Comparison of ENCODE assay signal across 8 mouse cellular contexts in the genomic region with DNA sequence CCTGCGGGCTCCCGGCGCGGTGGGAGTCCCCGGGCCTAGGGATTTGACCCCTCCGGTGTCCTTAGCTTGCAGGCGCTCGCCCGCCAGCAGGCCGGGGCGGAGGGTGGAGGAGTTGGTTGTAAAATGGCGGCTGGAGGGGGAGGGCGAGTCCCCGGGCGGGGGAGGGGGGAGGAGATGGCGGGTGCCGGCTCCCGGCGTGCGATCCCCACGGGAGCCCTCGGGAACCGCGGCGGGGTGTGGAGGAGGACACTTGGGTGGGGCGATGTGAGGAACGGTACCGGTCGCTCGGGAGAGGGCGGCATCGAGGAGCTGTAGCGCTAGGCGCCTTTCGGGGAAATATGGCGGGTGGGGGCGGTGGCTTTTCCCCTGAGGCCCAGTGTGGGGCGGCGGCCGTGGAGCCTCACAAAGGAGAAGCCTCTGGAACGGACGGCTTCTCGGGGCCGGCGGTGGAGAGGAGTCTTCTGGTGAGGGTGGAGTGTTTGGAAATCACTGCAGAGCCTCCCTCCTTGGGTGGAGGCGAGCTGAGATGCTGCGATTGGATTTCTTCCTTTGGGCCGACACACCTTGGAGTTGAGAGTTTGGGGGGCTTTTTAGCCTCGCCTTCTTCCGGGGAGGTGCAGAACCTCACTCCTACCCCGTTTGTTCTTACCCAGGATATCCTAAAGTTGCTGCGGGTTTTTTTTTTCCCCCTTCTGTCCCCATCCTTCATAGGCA. TPM values are rescaled to one million over a fixed set of nuclear protein-coding genes. Genes with fewer than 3 reads are reported as not detected.
DNase-seq lines count a peak whose midpoint lies in the region; ATAC-seq and TF ChIP-seq lines count a peak whose summit lies in the region.

No protein-coding gene starts in this region.

- peak; percentile 21 for ATAC-seq in activated CD4-positive, CD25-positive, alpha-beta regulatory T cell, adult 4 months
- peak; percentile 39 for ATAC-seq in embryonic facial prominence, embryonic 14.5 days (ENCODE audit: low read depth)
- ATAC-seq in liver, postnatal 0 days: peak; percentile 69
- peak; percentile 65 for ATAC-seq in neural tube, embryonic 13.5 days (ENCODE audit: low read depth)

- peak overlapping the region; percentile 99 for H3K9ac ChIP-seq in embryonic facial prominence, embryonic 14.5 days (ENCODE audit: low read depth, low read length)
- H3K9ac ChIP-seq in liver, postnatal 0 days (replicated peaks): peak overlapping the region; percentile 94
- H3K9ac ChIP-seq in neural tube, embryonic 13.5 days: peak overlapping the region; percentile 97

- H3K4me3 ChIP-seq in embryonic facial prominence, embryonic 14.5 days (ENCODE audit: low read depth, low read length): peak overlapping the region; percentile 89
- H3K4me3 ChIP-seq in liver, postnatal 0 days (ENCODE audit: low read depth, low read length): peak overlapping the region; percentile 96
- peak overlapping the region; percentile 75 for H3K4me3 ChIP-seq in neural tube, embryonic 13.5 days

- TF ChIP-seq EP300 in liver, postnatal 0 days (IDR thresholded peaks at IDR 0.05; ENCODE audit: low read depth): no peak; the same call in 1 of the 2 replicates

- H3K36me3 ChIP-seq in embryonic facial prominence, embryonic 14.5 days (ENCODE audit: control insufficient read depth, insufficient read depth, low read length): peaks cover 14% of the 10 kb centered on the region; the same call in 1 of the 2 replicates
- no peaks in the 10 kb centered on the region for H3K36me3 ChIP-seq in liver, postnatal 0 days (replicated peaks; ENCODE audit: insufficient read depth, low read length)
- H3K36me3 ChIP-seq in neural tube, embryonic 13.5 days: 0 out of 2 replicates have a peak, but pooled peaks cover under 1% of the 10 kb centered on the region

- no peaks in the 10 kb centered on the region for H3K27me3 ChIP-seq in embryonic facial prominence, embryonic 14.5 days (replicated peaks; ENCODE audit: control insufficient read depth, insufficient read depth, low read length)
- no peaks in the 10 kb centered on the region for H3K27me3 ChIP-seq in liver, postnatal 0 days (ENCODE audit: insufficient read depth, low read length)
- no peaks in the 10 kb centered on the region for H3K27me3 ChIP-seq in neural tube, embryonic 13.5 days

- DNase-seq in 416B (ENCODE audit: low read depth): peak; percentile 47
- peak; percentile 69 for DNase-seq in embryonic facial prominence, embryonic 14.5 days (ENCODE audit: low spot score)
- DNase-seq in heart, adult 8-10 months (ENCODE audit: low spot score): peak; percentile 78
- peak; percentile 85 for DNase-seq in kidney, postnatal 10 days
- DNase-seq in liver, postnatal 0 days: peak; percentile 84
- DNase-seq in thymus, postnatal 0 days (ENCODE audit: low spot score): peak; percentile 71

- no peaks in the 10 kb centered on the region for H3K9me3 ChIP-seq in embryonic facial prominence, embryonic 14.5 days (ENCODE audit: control insufficient read depth, low read length)
- no peaks in the 10 kb centered on the region for H3K9me3 ChIP-seq in liver, postnatal 0 days (ENCODE audit: low read length)
- H3K9me3 ChIP-seq in neural tube, embryonic 13.5 days: no peaks in the 10 kb centered on the region

- H3K4me2 ChIP-seq in embryonic facial prominence, embryonic 14.5 days (ENCODE audit: low read depth, low read length): peak overlapping the region; percentile 89
- peak overlapping the region; percentile 90 for H3K4me2 ChIP-seq in liver, postnatal 0 days (ENCODE audit: low read depth, low read length)
- H3K4me2 ChIP-seq in neural tube, embryonic 13.5 days: peak overlapping the region; percentile 83

- H3K4me1 ChIP-seq in embryonic facial prominence, embryonic 14.5 days (ENCODE audit: control insufficient read depth, insufficient read depth, low read length): peaks cover 23% of the 10 kb centered on the region
- peaks cover 31% of the 10 kb centered on the region for H3K4me1 ChIP-seq in liver, postnatal 0 days (ENCODE audit: insufficient read depth)
- H3K4me1 ChIP-seq in neural tube, embryonic 13.5 days (replicated peaks): peaks cover 53% of the 10 kb centered on the region

- under 1% methylated on average over 28 of the region's 52 CpGs for WGBS in embryonic facial prominence, embryonic 14.5 days
- WGBS in liver, postnatal 0 days (ENCODE audit: insufficient replicate concordance): under 1% methylated on average over 45 of the region's 52 CpGs
- under 1% methylated on average over 52 of the region's 52 CpGs for WGBS in neural tube, embryonic 13.5 days

- peak overlapping the region; percentile 98 for H3K27ac ChIP-seq in embryonic facial prominence, embryonic 14.5 days (replicated peaks; ENCODE audit: low read depth, low read length)
- peak overlapping the region; percentile 96 for H3K27ac ChIP-seq in liver, postnatal 0 days (ENCODE audit: low read depth)
- peak overlapping the region; percentile 100 for H3K27ac ChIP-seq in neural tube, embryonic 13.5 days (replicated peaks)

- peak; percentile 14; the same call in 1 of the 2 replicates for TF ChIP-seq CTCF in liver, postnatal 0 days (IDR thresholded peaks at IDR 0.05; ENCODE audit: low read depth)

RNA-seq across cellular contexts. Expression of a gene that starts 0.7 kb away (rescaled TPM):
- 100 to 1,000 TPM; 479 to 486 TPM for polyA plus RNA-seq in activated CD4-positive, CD25-positive, alpha-beta regulatory T cell, adult 4 months (2017; shearing (Covaris generic))
- 788 and 838 TPM in 2 replicates for polyA plus RNA-seq in embryonic facial prominence, embryonic 14.5 days (2014; fragmentation: Nextera tagmentation; extraction: Ambion mirVana)
- total RNA-seq in heart, adult 8-10 months (2022): 100 to 1,000 TPM; 471 to 532 (median 523) TPM
- polyA plus RNA-seq in liver, postnatal 0 days (2015; fragmentation: Nextera tagmentation; extraction: Ambion mirVana): 190 and 204 TPM in 2 replicates
- polyA plus RNA-seq in neural tube, embryonic 13.5 days (2015; fragmentation: Nextera tagmentation; extraction: Ambion mirVana): 1,498 and 1,540 TPM in 2 replicates
- polyA plus RNA-seq in thymus, postnatal 0 days (2015; fragmentation: Nextera tagmentation; extraction: Ambion mirVana): 669 and 689 TPM in 2 replicates

RNA-seq across cellular contexts. Expression of a gene that starts 54.3 kb away (rescaled TPM):
- 10 to 100 TPM; 12.0 to 13.8 TPM for polyA plus RNA-seq in activated CD4-positive, CD25-positive, alpha-beta regulatory T cell, adult 4 months (2017; shearing (Covaris generic))
- 106 TPM in 2 replicates for polyA plus RNA-seq in embryonic facial prominence, embryonic 14.5 days (2014; fragmentation: Nextera tagmentation; extraction: Ambion mirVana)
- total RNA-seq in heart, adult 8-10 months (2022): 10 to 100 TPM; 73.0 to 84.5 (median 75.2) TPM
- 35.0 and 36.0 TPM in 2 replicates for polyA plus RNA-seq in liver, postnatal 0 days (2015; fragmentation: Nextera tagmentation; extraction: Ambion mirVana)
- 120 and 133 TPM in 2 replicates for polyA plus RNA-seq in neural tube, embryonic 13.5 days (2015; fragmentation: Nextera tagmentation; extraction: Ambion mirVana)
- 58.0 and 64.6 TPM in 2 replicates for polyA plus RNA-seq in thymus, postnatal 0 days (2015; fragmentation: Nextera tagmentation; extraction: Ambion mirVana)

Comparison
In these comparisons a context has a peak if more than half of its experiments do, and no peak if none do; other contexts are left out.
1. Peak in every context shown above with its lines: DNase-seq, ATAC-seq, H3K4me3 ChIP-seq and H3K27ac ChIP-seq.